Mouse (Mus musculus) G1E (cell line): ENCODE measurements around the gene 1700011M02Rik. TPM values are rescaled to one million over a fixed set of nuclear protein-coding genes. Genes with fewer than 3 reads are reported as not detected.
"Not testable (repeated sequence)": the region's sequence is repeated elsewhere in the genome, so short reads cannot be mapped to it uniquely, and the experiment has no call there.

Experiments used
- ATAC-seq: 2 replicates; pipeline ENCODE4 v1.8.0; 2016; ENCODE audit warnings: mild to moderate bottlenecking; ENCODE audit not compliant: insufficient number of reproducible peaks, poor library complexity, low FRiP score, severe bottlenecking; ENCODE audit errors: extremely low read depth
- DNase-seq: peaks from one replicate; pipeline ENCODE4 v3.0.0; 2012; ENCODE audit warnings: low spot score
- H3K27me3 ChIP-seq: 2 replicates; pipeline ENCODE4 v1.6.1; 2012; ENCODE audit warnings: mild to moderate bottlenecking, low read length, inconsistent platforms; ENCODE audit not compliant: insufficient read depth
- H3K36me3 ChIP-seq: replicated peaks from 2 replicates; pipeline ENCODE3; 2012; ENCODE audit warnings: mild to moderate bottlenecking, inconsistent platforms
- H3K4me1 ChIP-seq: 2 replicates; pipeline ENCODE4 v1.6.1; 2012; ENCODE audit warnings: low read depth, low read length, inconsistent platforms, mixed read lengths; ENCODE audit not compliant: insufficient read depth
- H3K4me3 ChIP-seq: 2 replicates; pipeline ENCODE4 v1.5.1; 2012; ENCODE audit warnings: low read depth, mild to moderate bottlenecking, inconsistent platforms, low read length, moderate library complexity, mixed read lengths
- H3K9me3 ChIP-seq: replicated peaks from 2 replicates; pipeline ENCODE4 v1.6.1; 2012; ENCODE audit warnings: inconsistent platforms
- CTCF ChIP-seq: IDR thresholded peaks from 2 replicates; pipeline ENCODE4 v1.5.1; 2012; ENCODE audit warnings: low read depth, low read length, inconsistent platforms, mixed read lengths
- GATA1 ChIP-seq: IDR thresholded peaks from 2 replicates; pipeline ENCODE4 v1.6.1; 2012; ENCODE audit warnings: borderline replicate concordance, low read length, inconsistent platforms, mixed read lengths
- GATA2 ChIP-seq: IDR thresholded peaks from 2 replicates; pipeline ENCODE4 v1.6.1; 2012; ENCODE audit warnings: low read depth, low read length, inconsistent platforms, borderline replicate concordance
- POLR2AphosphoS5 ChIP-seq: IDR thresholded peaks from 2 replicates; pipeline ENCODE4 v1.6.1; 2012; ENCODE audit warnings: low read depth, low read length, inconsistent platforms; ENCODE audit not compliant: insufficient replicate concordance
- TAL1 ChIP-seq: conservative IDR thresholded peaks from 2 replicates; pipeline ENCODE4 v1.6.1; 2012; ENCODE audit warnings: low read depth, low read length, inconsistent platforms, mixed read lengths
- polyA plus RNA-seq: library from polyadenylated mRNA; stranded (reverse); fragments of >175 nt; gene quantifications from 2 replicates; pipeline ENCODE4 v1.2.3, GENCODE M21; 2012
- total RNA-seq, 2 experiments: library from RNA; stranded (forward) in 1 of 2; stranded (reverse) in 1 of 2; fragments of 200-1000 nt in 1 of 2; fragments of >200 nt in 1 of 2; fragmentation: Nextera tagmentation in 1 of 2; gene quantifications; 2 replicates each; pipeline ENCODE4 v1.2.3; 2014 to 2017

The 1700011M02Rik gene
- total and polyA plus RNA-seq, 3 experiments: not detected

DNA sequence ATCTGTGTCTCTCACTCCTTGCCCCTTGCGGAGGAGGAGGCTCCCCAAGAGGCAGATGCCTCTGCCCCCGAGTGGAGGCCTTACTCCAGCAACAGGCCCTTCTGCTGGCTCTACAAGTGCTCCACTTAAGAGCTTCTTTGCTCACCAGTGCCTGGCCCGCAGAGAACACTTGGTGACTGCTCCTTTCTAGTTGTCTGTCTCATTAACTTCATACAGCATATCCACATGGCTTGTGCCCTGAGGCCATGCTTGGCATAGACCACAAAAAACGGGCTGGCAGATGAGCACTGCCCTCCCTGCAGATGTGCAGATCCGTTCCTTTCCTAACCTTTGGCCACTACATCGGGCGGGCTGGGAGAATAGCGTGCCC, 25.7 kb downstream of the 1700011M02Rik start:
- H3K36me3 ChIP-seq: no peaks in the 10 kb centered on the region
- H3K4me3 ChIP-seq: no peak overlapping the region
- H3K4me1 ChIP-seq: no peaks in the 10 kb centered on the region
- H3K9me3 ChIP-seq: no peaks in the 10 kb centered on the region
- TF ChIP-seq POLR2AphosphoS5 (no peak), CTCF (no peak), GATA2 (no peak), GATA1 (no peak), TAL1 (no peak)
- DNase-seq (no peak), ATAC-seq (no peak)
- no peaks in the 10 kb centered on the region for H3K27me3 ChIP-seq

DNA sequence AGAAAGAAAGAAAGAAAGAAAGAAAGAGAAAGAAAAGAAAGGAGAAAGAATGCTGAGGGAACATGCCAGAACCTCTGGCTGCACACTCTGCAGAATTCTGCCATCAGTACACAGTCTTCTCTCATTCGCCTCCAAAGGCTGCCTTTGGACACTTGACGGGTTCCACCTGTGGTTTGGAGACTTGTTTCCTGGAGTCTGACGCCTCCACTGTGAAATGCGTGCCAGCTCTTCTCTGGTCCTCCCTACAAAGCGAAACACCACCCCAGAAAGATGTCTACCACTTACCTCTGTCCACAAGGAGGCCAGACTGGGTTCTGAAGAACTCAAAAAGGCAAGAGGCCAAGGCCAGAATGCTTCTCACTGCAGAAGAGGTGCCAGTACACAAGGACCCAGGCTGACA, 28.0 kb downstream of the 1700011M02Rik start:
- Histone ChIP-seq H3K9me3 (no peaks in the 10 kb centered on the region), H3K27me3 (no peaks in the 10 kb centered on the region), H3K36me3 (no peaks in the 10 kb centered on the region), H3K4me3 (no peak overlapping the region), H3K4me1 (no peaks in the 10 kb centered on the region)
- TF ChIP-seq CTCF: no peak
- no peak for TF ChIP-seq GATA1
- TF ChIP-seq TAL1: no peak
- no peak for TF ChIP-seq GATA2
- TF ChIP-seq POLR2AphosphoS5: no peak
- ATAC-seq: no peak
- no peak for DNase-seq

DNA sequence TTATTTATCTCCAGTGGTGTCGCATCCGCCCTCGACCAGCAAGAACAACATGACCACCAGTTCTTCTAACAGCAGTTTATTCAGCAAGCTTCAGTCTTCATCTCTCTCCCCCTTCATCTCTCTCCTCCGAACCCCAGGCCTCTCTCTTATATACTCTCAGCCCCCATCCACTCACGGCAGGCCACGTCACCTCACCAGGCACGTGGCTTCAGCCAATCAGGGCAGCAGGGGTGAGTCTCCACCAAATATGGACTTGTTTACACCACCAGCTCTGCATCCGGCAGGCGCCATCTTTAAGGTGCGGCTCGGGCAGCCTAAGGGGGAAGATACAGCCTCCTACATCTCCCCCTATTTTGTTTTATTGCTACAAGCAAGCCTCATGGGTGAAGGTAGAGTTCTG, 41.4 kb downstream of the 1700011M02Rik start:
- DNase-seq: not testable (repeated sequence)

DNA sequence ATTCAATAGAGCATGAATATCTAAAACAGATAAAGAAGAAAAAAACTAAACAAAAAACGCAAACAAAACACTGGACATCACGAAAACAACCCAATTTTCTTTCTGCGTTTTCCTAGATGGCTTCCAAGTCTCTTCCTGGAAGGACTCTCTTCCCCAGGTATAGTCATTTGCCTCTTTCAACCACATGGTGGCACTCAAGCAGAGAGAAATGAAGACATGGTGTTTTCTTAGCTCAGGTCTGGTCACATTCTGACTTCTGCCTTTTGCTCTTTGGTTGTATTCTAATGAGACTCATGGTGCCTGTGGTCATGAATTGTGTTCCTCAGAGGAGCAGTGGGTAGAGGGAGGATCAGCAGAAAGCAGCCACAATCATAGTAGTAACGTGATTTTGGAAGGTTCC, 50.2 kb downstream of the 1700011M02Rik start:
- TF ChIP-seq TAL1: no peak
- TF ChIP-seq POLR2AphosphoS5: no peak
- no peak for TF ChIP-seq CTCF
- no peak for TF ChIP-seq GATA2
- no peak for TF ChIP-seq GATA1
- H3K9me3 ChIP-seq: no peaks in the 10 kb centered on the region
- no peak for ATAC-seq

More for the DNA sequence above, 41.4 kb downstream of the 1700011M02Rik start:
- H3K4me1 ChIP-seq, H3K36me3 ChIP-seq, ATAC-seq, H3K4me3 ChIP-seq, H3K9me3 ChIP-seq, H3K27me3 ChIP-seq: not testable (repeated sequence)

More for the DNA sequence above, 50.2 kb downstream of the 1700011M02Rik start:
- Histone ChIP-seq H3K27me3 (no peaks in the 10 kb centered on the region), H3K36me3 (no peaks in the 10 kb centered on the region), H3K4me1 (no peaks in the 10 kb centered on the region), H3K4me3 (no peak overlapping the region)
- no peak for DNase-seq

Other genes starting within 250 kb of the 1700011M02Rik start
- gene Gm3880, start 221.9 kb upstream of the 1700011M02Rik start, total RNA-seq (2014; fragmentation: Nextera tagmentation): not detected in 2 replicates
- not detected in 2 replicates for gene Gm3880, start 221.9 kb upstream of the 1700011M02Rik start, total RNA-seq (2017)
- not detected in 2 replicates for gene Gm3880, start 221.9 kb upstream of the 1700011M02Rik start, polyA plus RNA-seq
- not detected in 2 replicates for gene Gm9112, start 201.3 kb upstream of the 1700011M02Rik start, total RNA-seq (2014; fragmentation: Nextera tagmentation)
- not detected in 2 replicates for gene Gm9112, start 201.3 kb upstream of the 1700011M02Rik start, total RNA-seq (2017)
- not detected in 2 replicates for gene Gm9112, start 201.3 kb upstream of the 1700011M02Rik start, polyA plus RNA-seq
- gene Dmrtc1b, start 201.0 kb upstream of the 1700011M02Rik start, total RNA-seq (2014; fragmentation: Nextera tagmentation): not detected in 2 replicates
- gene Dmrtc1b, start 201.0 kb upstream of the 1700011M02Rik start, total RNA-seq (2017): not detected in 2 replicates
- not detected in 2 replicates for gene Dmrtc1b, start 201.0 kb upstream of the 1700011M02Rik start, polyA plus RNA-seq
- not detected in 2 replicates for gene Dmrtc1c1, start 105.9 kb upstream of the 1700011M02Rik start, total RNA-seq (2014; fragmentation: Nextera tagmentation)
- not detected in 2 replicates for gene Dmrtc1c1, start 105.9 kb upstream of the 1700011M02Rik start, total RNA-seq (2017)
- not detected in 2 replicates for gene Dmrtc1c1, start 105.9 kb upstream of the 1700011M02Rik start, polyA plus RNA-seq
- not detected in 2 replicates for gene Dmrtc1c2, start 54.3 kb upstream of the 1700011M02Rik start, total RNA-seq (2014; fragmentation: Nextera tagmentation)
- not detected in 2 replicates for gene Dmrtc1c2, start 54.3 kb upstream of the 1700011M02Rik start, total RNA-seq (2017)
- not detected in 2 replicates for gene Dmrtc1c2, start 54.3 kb upstream of the 1700011M02Rik start, polyA plus RNA-seq
- gene 1700031F05Rik, start 40.9 kb upstream of the 1700011M02Rik start, total RNA-seq (2014; fragmentation: Nextera tagmentation): not detected in 2 replicates
- not detected in 2 replicates for gene 1700031F05Rik, start 40.9 kb upstream of the 1700011M02Rik start, total RNA-seq (2017)
- not detected in 2 replicates for gene 1700031F05Rik, start 40.9 kb upstream of the 1700011M02Rik start, polyA plus RNA-seq
- not detected in 2 replicates for gene Dmrtc1a, start 218 bp upstream of the 1700011M02Rik start, total RNA-seq (2014; fragmentation: Nextera tagmentation)
- gene Dmrtc1a, start 218 bp upstream of the 1700011M02Rik start, total RNA-seq (2017): not detected in 2 replicates
- gene Dmrtc1a, start 218 bp upstream of the 1700011M02Rik start, polyA plus RNA-seq: not detected in 2 replicates
- not detected in 2 replicates for gene 1700018G05Rik, start 19.5 kb downstream of the 1700011M02Rik start, total RNA-seq (2014; fragmentation: Nextera tagmentation)
- not detected in 2 replicates for gene 1700018G05Rik, start 19.5 kb downstream of the 1700011M02Rik start, total RNA-seq (2017)
- gene 1700018G05Rik, start 19.5 kb downstream of the 1700011M02Rik start, polyA plus RNA-seq: not detected in 2 replicates